Mouse (Mus musculus): ENCODE measurements around the gene Camk1. TPM values are rescaled to one million over a fixed set of nuclear protein-coding genes. Genes with fewer than 3 reads are reported as not detected.
A peak's percentile ranks its signal among the peaks of the same experiment; 100 is the strongest.

The Camk1 gene
- 110 and 117 TPM in 2 replicates for polyA plus RNA-seq (2015; fragmentation: Nextera tagmentation; extraction: Ambion mirVana)

DNA sequence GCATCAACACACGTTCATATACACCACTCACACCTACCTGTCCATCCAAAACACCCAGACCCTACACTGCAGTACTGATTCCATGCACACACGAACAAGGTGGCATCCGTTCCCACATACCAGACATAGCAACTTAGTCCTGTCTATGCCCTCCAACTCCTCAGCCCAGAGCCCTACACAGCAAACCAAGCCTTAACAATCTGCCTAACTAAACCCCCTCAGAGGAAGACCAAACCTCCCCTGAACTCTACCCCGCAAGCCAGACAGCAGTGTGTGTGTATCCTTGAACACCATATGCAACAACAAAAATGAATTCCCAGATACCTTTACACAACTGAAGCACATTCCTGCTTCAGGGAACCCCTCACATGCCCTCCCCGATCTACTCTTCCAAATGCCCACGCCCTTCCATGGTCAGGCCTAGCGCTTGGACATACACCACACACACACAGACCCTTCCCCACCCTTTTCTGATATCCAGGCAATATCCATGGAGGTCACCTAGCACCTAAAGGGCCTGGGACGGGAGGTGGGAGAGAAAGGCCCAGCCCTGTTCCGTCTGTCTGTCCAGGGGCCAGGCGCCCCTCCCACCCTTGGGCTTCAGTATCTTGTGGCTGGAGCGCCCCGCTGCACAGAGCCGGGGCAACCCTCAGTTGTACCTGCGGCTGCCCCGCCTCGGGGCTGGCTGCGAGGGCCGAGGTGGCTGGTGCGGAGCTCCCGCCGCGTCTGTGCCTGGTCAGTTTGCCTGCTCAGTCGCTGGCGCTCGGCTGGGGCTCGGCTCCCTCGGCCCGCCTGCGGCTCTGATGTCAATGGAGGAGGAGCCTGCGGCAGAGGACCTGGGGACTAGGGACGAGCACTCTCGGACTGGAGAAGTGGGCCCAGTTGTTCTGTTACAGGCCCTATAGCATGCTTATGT lies at the start of gene Camk1:
Gene Camk1 (minus strand): TSS at position 808 of the 916 bp plus-strand sequence.
- peak within 1 kb of the TSS; percentile 88 for H3K4me2 ChIP-seq (replicated peaks; ENCODE audit: low read depth, low read length)
- peak within 1 kb of the TSS; percentile 92 for H3K9ac ChIP-seq (replicated peaks; ENCODE audit: low read length)
- ATAC-seq (ENCODE audit: low FRiP score, low TSS enrichment): peak; percentile 94
- peaks cover 27% of the 10 kb centered on the region for H3K36me3 ChIP-seq (ENCODE audit: insufficient read depth, low read length)
- H3K4me1 ChIP-seq (ENCODE audit: insufficient read depth, low read length): peaks cover 37% of the 10 kb centered on the region
- WGBS: 10% methylated on average over 32 of the region's 32 CpGs
- H3K27me3 ChIP-seq (ENCODE audit: insufficient read depth, low read length): no peaks in the 10 kb centered on the region
- H3K4me3 ChIP-seq (ENCODE audit: low read length): peak within 1 kb of the TSS; percentile 83
- H3K9me3 ChIP-seq (ENCODE audit: low read length): no peaks in the 10 kb centered on the region
- H3K27ac ChIP-seq (ENCODE audit: low read length): peak within 1 kb of the TSS; percentile 75

DNA sequence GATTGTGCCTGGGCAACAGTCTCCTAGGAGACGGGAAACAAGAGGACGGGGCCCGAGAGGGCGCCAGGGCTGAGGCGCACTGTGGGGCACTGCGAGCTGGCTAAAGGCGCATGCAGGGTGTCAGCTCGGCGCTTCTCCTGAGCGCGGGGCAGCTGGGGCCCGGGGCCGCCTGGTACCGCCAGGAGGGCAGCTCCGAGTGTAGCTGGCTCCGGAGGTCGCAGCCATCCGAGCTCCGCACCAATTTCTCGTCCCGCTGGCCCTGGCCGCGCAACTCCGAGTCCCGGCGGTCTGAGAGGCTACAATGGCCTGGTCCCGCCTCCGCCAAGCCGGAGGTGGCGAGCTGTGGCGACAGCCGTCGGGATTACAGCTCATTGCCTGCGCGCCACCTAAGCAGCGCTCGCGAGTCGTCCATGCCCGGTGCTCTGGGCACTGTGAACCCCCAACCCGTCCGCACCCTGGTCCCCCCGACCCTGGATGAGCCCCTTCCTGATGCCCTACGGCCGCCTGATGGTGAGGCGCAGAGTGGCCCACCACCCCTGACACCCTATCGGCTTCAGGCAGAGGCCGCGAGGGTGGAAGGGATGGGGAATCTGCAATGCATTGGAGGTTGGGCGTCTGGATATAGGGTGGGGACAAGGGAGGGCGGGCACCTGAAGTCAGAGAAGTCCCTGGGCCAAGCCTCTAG lies 48.7 kb upstream of the Camk1 start:
- peaks cover 37% of the 10 kb centered on the region for H3K36me3 ChIP-seq (ENCODE audit: insufficient read depth, low read length)
- H3K9me3 ChIP-seq (ENCODE audit: low read length): no peaks in the 10 kb centered on the region
- under 1% methylated on average over 50 of the region's 51 CpGs for WGBS
- peak overlapping the region; percentile 54 for H3K4me3 ChIP-seq (ENCODE audit: low read length)
- peak overlapping the region; percentile 90 for H3K4me2 ChIP-seq (replicated peaks; ENCODE audit: low read depth, low read length)
- peak overlapping the region; percentile 71 for H3K9ac ChIP-seq (replicated peaks; ENCODE audit: low read length)
- H3K27me3 ChIP-seq (ENCODE audit: insufficient read depth, low read length): no peaks in the 10 kb centered on the region
- peak; percentile 87 for ATAC-seq (ENCODE audit: low FRiP score, low TSS enrichment)
- peaks cover 12% of the 10 kb centered on the region; the same call in 1 of the 2 replicates for H3K4me1 ChIP-seq (ENCODE audit: insufficient read depth, low read length)
- H3K27ac ChIP-seq (ENCODE audit: low read length): 0 out of 2 replicates have a peak overlapping the region, but pooled peaks have one; percentile 26

DNA sequence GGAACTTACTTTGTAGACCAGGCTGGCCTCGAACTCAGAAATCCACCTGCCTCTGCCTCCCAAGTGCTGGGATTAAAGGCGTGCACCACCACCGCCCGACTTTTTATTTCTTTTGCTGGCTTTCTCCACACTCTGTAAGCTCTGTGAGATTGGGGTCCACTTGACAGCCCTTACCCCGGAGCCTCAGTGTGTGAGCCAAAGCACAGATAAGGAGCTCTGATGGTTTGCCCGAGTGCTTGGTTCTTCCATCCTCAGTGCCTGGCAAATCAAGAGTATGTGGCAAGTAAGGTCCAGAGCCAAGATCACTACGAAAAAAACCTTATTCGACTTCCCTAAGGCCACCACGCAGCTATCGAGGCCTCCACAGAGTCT lies 48.2 kb upstream of the Camk1 start:
- Histone ChIP-seq H3K9ac (replicated peaks; ENCODE audit: low read length) (peak overlapping the region; percentile 71), H3K4me2 (replicated peaks; ENCODE audit: low read depth, low read length) (peak overlapping the region; percentile 90), H3K9me3 (ENCODE audit: low read length) (no peaks in the 10 kb centered on the region), H3K4me3 (ENCODE audit: low read length) (peak overlapping the region; percentile 54), H3K36me3 (ENCODE audit: insufficient read depth, low read length) (peaks cover 39% of the 10 kb centered on the region), H3K27ac (ENCODE audit: low read length) (no peak overlapping the region), H3K27me3 (ENCODE audit: insufficient read depth, low read length) (no peaks in the 10 kb centered on the region), H3K4me1 (ENCODE audit: insufficient read depth, low read length) (peaks cover 12% of the 10 kb centered on the region; the same call in 1 of the 2 replicates)
- WGBS: 24% methylated on average over 10 of the region's 10 CpGs
- no peak; the same call in 1 of the 2 replicates for ATAC-seq (ENCODE audit: low FRiP score, low TSS enrichment)

DNA sequence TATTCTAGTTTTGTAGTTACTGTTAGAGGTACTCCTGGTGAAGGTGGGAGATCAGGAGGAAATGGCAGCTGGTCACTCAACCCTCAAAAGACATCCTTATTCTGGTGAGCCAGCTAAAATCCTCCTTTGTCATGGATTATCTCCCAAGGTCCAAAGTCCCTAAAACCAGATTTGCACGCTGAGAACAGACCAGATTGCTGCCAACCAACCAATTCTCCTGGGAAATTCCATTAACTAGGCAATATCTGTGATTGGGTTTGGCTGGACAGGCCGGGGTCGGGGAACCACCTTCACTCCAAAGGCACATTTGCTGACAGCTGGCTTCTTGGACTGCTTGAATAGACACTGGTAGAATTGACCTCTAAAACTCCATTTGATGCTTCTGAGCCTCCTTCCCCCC lies 46.9 kb upstream of the Camk1 start:
- H3K9me3 ChIP-seq (ENCODE audit: low read length): no peaks in the 10 kb centered on the region
- H3K4me3 ChIP-seq (ENCODE audit: low read length): no peak overlapping the region
- no peaks in the 10 kb centered on the region for H3K27me3 ChIP-seq (ENCODE audit: insufficient read depth, low read length)
- WGBS: 97% methylated on average over 3 of the region's 3 CpGs
- no peak overlapping the region for H3K9ac ChIP-seq (replicated peaks; ENCODE audit: low read length)
- no peak overlapping the region for H3K4me2 ChIP-seq (replicated peaks; ENCODE audit: low read depth, low read length)
- H3K36me3 ChIP-seq (ENCODE audit: insufficient read depth, low read length): peaks cover 49% of the 10 kb centered on the region
- H3K27ac ChIP-seq (ENCODE audit: low read length): no peak overlapping the region
- H3K4me1 ChIP-seq (ENCODE audit: insufficient read depth, low read length): peaks cover 12% of the 10 kb centered on the region; the same call in 1 of the 2 replicates
- ATAC-seq (ENCODE audit: low FRiP score, low TSS enrichment): no peak

DNA sequence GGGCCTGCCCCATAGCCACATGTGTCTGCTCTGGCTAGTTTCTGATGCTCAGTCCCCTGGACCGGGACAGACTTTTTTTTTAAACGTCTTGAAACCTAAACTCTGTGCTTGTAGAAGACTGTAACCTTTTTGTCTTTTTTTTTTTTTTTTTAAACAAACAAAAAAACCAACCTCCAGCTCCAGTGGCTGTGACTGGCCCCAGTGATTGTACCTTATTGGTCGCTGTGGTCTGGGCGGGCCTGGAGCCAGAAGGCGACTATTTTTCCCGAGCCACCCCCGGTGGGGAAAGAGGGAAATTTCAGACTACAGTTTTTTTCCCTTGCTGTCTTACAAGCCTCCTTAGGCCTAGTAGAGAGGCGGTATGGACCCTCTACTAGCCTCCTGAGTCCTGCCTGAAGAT lies 45.2 kb upstream of the Camk1 start, which contains the start of gene Ttll3:
Gene Ttll3 (plus strand): TSS at position 301 of the 400 bp plus-strand sequence.
- H3K27me3 ChIP-seq (ENCODE audit: insufficient read depth, low read length): no peaks in the 10 kb centered on the region
- H3K9me3 ChIP-seq (ENCODE audit: low read length): no peaks in the 10 kb centered on the region
- WGBS: 73% methylated on average over 8 of the region's 8 CpGs
- H3K4me3 ChIP-seq (ENCODE audit: low read length): no peak within 1 kb of the TSS
- ATAC-seq (ENCODE audit: low FRiP score, low TSS enrichment): no peak
- no peak within 1 kb of the TSS for H3K4me2 ChIP-seq (replicated peaks; ENCODE audit: low read depth, low read length)
- no peak within 1 kb of the TSS for H3K9ac ChIP-seq (replicated peaks; ENCODE audit: low read length)
- peaks cover 60% of the 10 kb centered on the region for H3K36me3 ChIP-seq (ENCODE audit: insufficient read depth, low read length)
- H3K27ac ChIP-seq (ENCODE audit: low read length): no peak within 1 kb of the TSS
- peaks cover 12% of the 10 kb centered on the region; the same call in 1 of the 2 replicates for H3K4me1 ChIP-seq (ENCODE audit: insufficient read depth, low read length)

DNA sequence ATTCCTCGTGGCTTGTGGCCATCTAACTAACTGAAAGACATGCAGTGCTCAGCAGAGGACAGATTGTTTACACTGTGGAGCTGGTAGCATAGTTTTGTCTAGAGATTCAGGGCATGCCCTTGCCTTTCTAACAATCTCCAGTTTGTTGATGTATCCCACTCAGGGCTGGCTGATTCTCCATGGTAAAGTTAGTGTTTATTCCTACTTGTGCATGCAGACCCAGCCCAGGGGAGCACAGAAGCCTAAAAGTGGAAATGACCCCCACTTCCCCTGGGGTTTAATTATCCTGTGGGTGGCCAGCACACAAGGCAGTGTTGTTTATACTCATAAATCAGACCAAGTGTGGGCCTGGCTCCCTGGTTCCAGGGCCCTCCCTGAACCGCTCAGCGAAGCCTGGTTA lies 42.2 kb upstream of the Camk1 start:
- no peak for ATAC-seq (ENCODE audit: low FRiP score, low TSS enrichment)
- WGBS: 41% methylated on average over 3 of the region's 3 CpGs
- H3K9me3 ChIP-seq (ENCODE audit: low read length): no peaks in the 10 kb centered on the region
- no peak overlapping the region for H3K27ac ChIP-seq (ENCODE audit: low read length)
- peaks cover 79% of the 10 kb centered on the region for H3K36me3 ChIP-seq (ENCODE audit: insufficient read depth, low read length)
- no peaks in the 10 kb centered on the region for H3K4me1 ChIP-seq (ENCODE audit: insufficient read depth, low read length)
- no peak overlapping the region for H3K4me3 ChIP-seq (ENCODE audit: low read length)
- H3K4me2 ChIP-seq (replicated peaks; ENCODE audit: low read depth, low read length): no peak overlapping the region
- no peak overlapping the region for H3K9ac ChIP-seq (replicated peaks; ENCODE audit: low read length)
- no peaks in the 10 kb centered on the region for H3K27me3 ChIP-seq (ENCODE audit: insufficient read depth, low read length)

GRCm38 (mm10) chr6:113385160-113385714 lies 41.5 kb upstream of the Camk1 start:
- H3K4me3 ChIP-seq (ENCODE audit: low read length): no peak overlapping the region
- no peaks in the 10 kb centered on the region for H3K9me3 ChIP-seq (ENCODE audit: low read length)
- H3K27me3 ChIP-seq (ENCODE audit: insufficient read depth, low read length): no peaks in the 10 kb centered on the region
- H3K9ac ChIP-seq (replicated peaks; ENCODE audit: low read length): no peak overlapping the region
- 85% methylated on average over 11 of the region's 11 CpGs for WGBS
- H3K27ac ChIP-seq (ENCODE audit: low read length): no peak overlapping the region
- ATAC-seq (ENCODE audit: low FRiP score, low TSS enrichment): no peak
- no peak overlapping the region for H3K4me2 ChIP-seq (replicated peaks; ENCODE audit: low read depth, low read length)
- no peaks in the 10 kb centered on the region for H3K4me1 ChIP-seq (ENCODE audit: insufficient read depth, low read length)
- H3K36me3 ChIP-seq (ENCODE audit: insufficient read depth, low read length): peaks cover 82% of the 10 kb centered on the region

GRCm38 (mm10) chr6:113384351-113384927 lies 40.7 kb upstream of the Camk1 start:
- 92% methylated on average over 8 of the region's 8 CpGs for WGBS
- ATAC-seq (ENCODE audit: low FRiP score, low TSS enrichment): no peak
- H3K4me2 ChIP-seq (replicated peaks; ENCODE audit: low read depth, low read length): no peak overlapping the region
- H3K36me3 ChIP-seq (ENCODE audit: insufficient read depth, low read length): peaks cover 74% of the 10 kb centered on the region
- H3K27me3 ChIP-seq (ENCODE audit: insufficient read depth, low read length): no peaks in the 10 kb centered on the region
- no peak overlapping the region for H3K9ac ChIP-seq (replicated peaks; ENCODE audit: low read length)
- H3K4me3 ChIP-seq (ENCODE audit: low read length): no peak overlapping the region
- peaks cover 1% of the 10 kb centered on the region; the same call in 1 of the 2 replicates for H3K4me1 ChIP-seq (ENCODE audit: insufficient read depth, low read length)
- H3K27ac ChIP-seq (ENCODE audit: low read length): no peak overlapping the region
- no peaks in the 10 kb centered on the region for H3K9me3 ChIP-seq (ENCODE audit: low read length)

GRCm38 (mm10) chr6:113380480-113380879 lies 36.7 kb upstream of the Camk1 start:
- Histone ChIP-seq H3K4me2 (replicated peaks; ENCODE audit: low read depth, low read length) (no peak overlapping the region), H3K27ac (ENCODE audit: low read length) (no peak overlapping the region), H3K36me3 (ENCODE audit: insufficient read depth, low read length) (peaks cover 44% of the 10 kb centered on the region), H3K9ac (replicated peaks; ENCODE audit: low read length) (no peak overlapping the region), H3K4me3 (ENCODE audit: low read length) (no peak overlapping the region), H3K27me3 (ENCODE audit: insufficient read depth, low read length) (no peaks in the 10 kb centered on the region), H3K9me3 (ENCODE audit: low read length) (no peaks in the 10 kb centered on the region), H3K4me1 (ENCODE audit: insufficient read depth, low read length) (peaks cover 18% of the 10 kb centered on the region)
- ATAC-seq (ENCODE audit: low FRiP score, low TSS enrichment): no peak
- WGBS: 93% methylated on average over 11 of the region's 11 CpGs

Measured in kidney, embryonic 16.5 days (tissue).